Mouse (Mus musculus): Measurements from ENCODE around the gene 1500011B03Rik. TPM values are rescaled to one million over a fixed set of nuclear protein-coding genes. Genes with fewer than 3 reads are reported as not detected.

Gene 1500011B03Rik
- total and polyA plus RNA-seq, 3 experiments: 47.7 to 75.2 TPM; not detected in 1

GRCm38 (mm10) chr5:114807468-114807867 lies 15.8 kb downstream of the 1500011B03Rik start:
- DNase-seq (ENCODE audit: low read depth, low spot score): no peak
- H3K9ac ChIP-seq (ENCODE audit: control insufficient read depth, low read depth, low read length, poor library complexity, severe bottlenecking): no peak overlapping the region
- no peak overlapping the region for H3K4me3 ChIP-seq (ENCODE audit: control insufficient read depth in 1 of 2, insufficient read depth in 1 of 2, low read depth in 2 of 2, low read length in 2 of 2)
- H3K9me3 ChIP-seq (replicated peaks; ENCODE audit: insufficient read depth, low read length): no peaks in the 10 kb centered on the region
- H3K27me3 ChIP-seq (ENCODE audit: control insufficient read depth in 1 of 2, insufficient read depth in 2 of 2, low read length in 2 of 2): no peaks in the 10 kb centered on the region
- H3K27ac ChIP-seq (ENCODE audit: control insufficient read depth, low read depth, low read length): no peak overlapping the region
- peaks cover 0 to 8% of the 10 kb centered on the region in 2 experiments; a peak in 1 of 4 replicates for H3K36me3 ChIP-seq (ENCODE audit: control insufficient read depth in 1 of 2, insufficient read depth in 2 of 2, low read length in 2 of 2)
- H3K4me1 ChIP-seq (ENCODE audit: control insufficient read depth in 1 of 2, insufficient read depth in 2 of 2, low read length in 2 of 2): no peaks in the 10 kb centered on the region
- TF ChIP-seq CHD1 (IDR thresholded peaks at IDR 0.05; ENCODE audit: low read depth, low read length) (no peak), CTCF (IDR thresholded peaks at IDR 0.05 in 2 of 3, conservative IDR thresholded peaks at IDR 0.05 in 1 of 3; ENCODE audit: control insufficient read depth in 1 of 3, insufficient read depth in 1 of 3, low read depth in 2 of 3, low read length in 3 of 3, poor library complexity in 1 of 3, severe bottlenecking in 1 of 3) (no peak), JUND (IDR thresholded peaks at IDR 0.05; ENCODE audit: low read depth, low read length) (no peak), KAT2A (conservative IDR thresholded peaks at IDR 0.05; ENCODE audit: low read depth, low read length) (no peak), ZKSCAN1 (IDR thresholded peaks at IDR 0.05; ENCODE audit: low read depth, low read length) (no peak), SIN3A (IDR thresholded peaks at IDR 0.05; ENCODE audit: low read length) (no peak), ELF1 (IDR thresholded peaks at IDR 0.05; ENCODE audit: low read depth, low read length) (no peak), NRF1 (IDR thresholded peaks at IDR 0.05; ENCODE audit: insufficient read depth, low read depth, low read length, poor library complexity, severe bottlenecking) (no peak), POLR2A (IDR thresholded peaks at IDR 0.05; ENCODE audit: control insufficient read depth in 1 of 2, insufficient read depth in 1 of 2, low read depth in 1 of 2, low read length in 2 of 2, poor library complexity in 1 of 2) (no peak), ETS1 (IDR thresholded peaks at IDR 0.05; ENCODE audit: low read depth, low read length) (no peak), RCOR1 (IDR thresholded peaks at IDR 0.05; ENCODE audit: low read depth, low read length) (no peak), USF2 (IDR thresholded peaks at IDR 0.05; ENCODE audit: borderline replicate concordance in 1 of 2, insufficient read depth in 1 of 2, low read depth in 1 of 2, low read length in 2 of 2) (no peak), ZNF384 (IDR thresholded peaks at IDR 0.05; ENCODE audit: low read depth, low read length) (no peak), TBP (IDR thresholded peaks at IDR 0.05; ENCODE audit: low read depth, low read length) (no peak), CHD2 (IDR thresholded peaks at IDR 0.05; ENCODE audit: low read length) (no peak), USF1 (IDR thresholded peaks at IDR 0.05; ENCODE audit: low read depth, low read length) (no peak)
- peaks cover 5% of the 10 kb centered on the region for H3K79me2 ChIP-seq (ENCODE audit: control insufficient read depth, insufficient read depth, low read length, poor library complexity)

- DNase-seq (ENCODE audit: low read depth, low spot score): no peak
- H3K9me3 ChIP-seq (replicated peaks; ENCODE audit: insufficient read depth, low read length): no peaks in the 10 kb centered on the region
- peaks cover 2% of the 10 kb centered on the region for H3K79me2 ChIP-seq (ENCODE audit: control insufficient read depth, insufficient read depth, low read length, poor library complexity)
- TF ChIP-seq MXI1 (IDR thresholded peaks at IDR 0.05; ENCODE audit: low read depth, low read length): no peak
- TF ChIP-seq MAX (IDR thresholded peaks at IDR 0.05; ENCODE audit: low read length): no peak
- TF ChIP-seq POLR2A (IDR thresholded peaks at IDR 0.05; ENCODE audit: control insufficient read depth in 1 of 2, insufficient read depth in 1 of 2, low read depth in 1 of 2, low read length in 2 of 2, poor library complexity in 1 of 2): no peak
- TF ChIP-seq CHD1 (IDR thresholded peaks at IDR 0.05; ENCODE audit: low read depth, low read length): no peak
- no peak for TF ChIP-seq POLR2AphosphoS5 (IDR thresholded peaks at IDR 0.05; ENCODE audit: borderline replicate concordance, low read depth, low read length)
- no peak for TF ChIP-seq EP300 (IDR thresholded peaks at IDR 0.05; ENCODE audit: low read depth in 1 of 2, low read length in 2 of 2)
- no peak for TF ChIP-seq BHLHE40 (IDR thresholded peaks at IDR 0.05; ENCODE audit: borderline replicate concordance, low read depth, low read length)
- TF ChIP-seq TCF12 (IDR thresholded peaks at IDR 0.05; ENCODE audit: low read depth, low read length): no peak
- TF ChIP-seq SMC3 (IDR thresholded peaks at IDR 0.05; ENCODE audit: low read depth, low read length): no peak
- TF ChIP-seq CHD2 (IDR thresholded peaks at IDR 0.05; ENCODE audit: low read length): no peak
- TF ChIP-seq SIN3A (IDR thresholded peaks at IDR 0.05; ENCODE audit: low read length): no peak
- TF ChIP-seq E2F4 (IDR thresholded peaks at IDR 0.05; ENCODE audit: borderline replicate concordance, low read depth, low read length): no peak
- no peak overlapping the region for H3K27ac ChIP-seq (ENCODE audit: control insufficient read depth, low read depth, low read length)
- peaks cover 0 to 10% of the 10 kb centered on the region in 2 experiments; a peak in 1 of 4 replicates for H3K36me3 ChIP-seq (ENCODE audit: control insufficient read depth in 1 of 2, insufficient read depth in 2 of 2, low read length in 2 of 2)
- no peaks in the 10 kb centered on the region for H3K4me1 ChIP-seq (ENCODE audit: control insufficient read depth in 1 of 2, insufficient read depth in 2 of 2, low read length in 2 of 2)
- H3K9ac ChIP-seq (ENCODE audit: control insufficient read depth, low read depth, low read length, poor library complexity, severe bottlenecking): no peak overlapping the region
- no peaks in the 10 kb centered on the region for H3K27me3 ChIP-seq (ENCODE audit: control insufficient read depth in 1 of 2, insufficient read depth in 2 of 2, low read length in 2 of 2)
- H3K4me3 ChIP-seq (ENCODE audit: control insufficient read depth in 1 of 2, insufficient read depth in 1 of 2, low read depth in 2 of 2, low read length in 2 of 2): no peak overlapping the region
These were observed 16.2 kb downstream of the 1500011B03Rik start for GRCm38 (mm10) chr5:114807063-114807462.

Measured in MEL (cell line).